Mouse (Mus musculus) testis, adult 2 months (tissue): ENCODE results near the gene Snapc4. TPM values are rescaled to one million over a fixed set of nuclear protein-coding genes. Genes with fewer than 3 reads are reported as not detected.

ENCODE experiments used
- H3K27ac ChIP-seq: fragments of 200-500 bp; 2 replicates; pipeline ENCODE4 v1.5.1; 2012; ENCODE audit warnings: low read depth, low read length; ENCODE audit not compliant: control insufficient read depth, insufficient read depth
- H3K27me3 ChIP-seq: fragments of 200-500 bp; 2 replicates; pipeline ENCODE4 v1.6.1; 2012; ENCODE audit warnings: mild to moderate bottlenecking, low read length, moderate library complexity; ENCODE audit not compliant: control insufficient read depth, insufficient read depth
- H3K36me3 ChIP-seq: fragments of 200-500 bp; 2 replicates; pipeline ENCODE4 v1.6.1; 2012; ENCODE audit warnings: mild to moderate bottlenecking, low read length; ENCODE audit not compliant: control insufficient read depth, insufficient read depth
- H3K4me1 ChIP-seq: fragments of 200-500 bp; 2 replicates; pipeline ENCODE4 v1.6.1; 2012; ENCODE audit warnings: low read length; ENCODE audit not compliant: control insufficient read depth, insufficient read depth
- H3K4me3 ChIP-seq: fragments of 200-500 bp; 2 replicates; pipeline ENCODE4 v1.5.1; 2012; ENCODE audit warnings: low read depth, mild to moderate bottlenecking, low read length, moderate library complexity, mixed read lengths; ENCODE audit not compliant: control insufficient read depth
- CTCF ChIP-seq: fragments of 200-500 bp; IDR thresholded peaks from 2 replicates; pipeline ENCODE4 v1.5.1; 2012; ENCODE audit warnings: low read depth, mild to moderate bottlenecking, inconsistent platforms, low read length, moderate library complexity; ENCODE audit not compliant: control insufficient read depth, insufficient read depth, insufficient replicate concordance
- POLR2A ChIP-seq: fragments of 200-500 bp; IDR thresholded peaks from 2 replicates; pipeline ENCODE4 v1.6.1; 2012; ENCODE audit warnings: low read depth, mild to moderate bottlenecking, inconsistent platforms, low read length, moderate library complexity; ENCODE audit not compliant: control insufficient read depth
- polyA plus RNA-seq: library from polyadenylated mRNA; depleted of rRNA; stranded (reverse); fragments of >200 nt; gene quantifications from 2 replicates; pipeline ENCODE4 v1.2.3, GENCODE M21; 2012

The Snapc4 gene
- polyA plus RNA-seq, 1 experiment, result 20.2 TPM

GRCm38 (mm10) chr2:26410091-26410490 lies 29.6 kb upstream of the Snapc4 start:
- Histone ChIP-seq H3K4me1 (peaks cover 12% of the 10 kb centered on the region), H3K27me3 (no peaks in the 10 kb centered on the region), H3K36me3 (peaks cover under 1% of the 10 kb centered on the region; the same call in 1 of the 2 replicates), H3K27ac (no peak overlapping the region), H3K4me3 (no peak overlapping the region)
- no peak for TF ChIP-seq CTCF
- TF ChIP-seq POLR2A, result no peak

GRCm38 (mm10) chr2:26409362-26409761 lies 28.9 kb upstream of the Snapc4 start:
- Histone ChIP-seq H3K27ac (no peak overlapping the region), H3K4me3 (peak overlapping the region; percentile 64), H3K36me3 (no peaks in the 10 kb centered on the region), H3K4me1 (peaks cover 12% of the 10 kb centered on the region), H3K27me3 (no peaks in the 10 kb centered on the region)
- TF ChIP-seq POLR2A (no peak), CTCF (no peak)

DNA sequence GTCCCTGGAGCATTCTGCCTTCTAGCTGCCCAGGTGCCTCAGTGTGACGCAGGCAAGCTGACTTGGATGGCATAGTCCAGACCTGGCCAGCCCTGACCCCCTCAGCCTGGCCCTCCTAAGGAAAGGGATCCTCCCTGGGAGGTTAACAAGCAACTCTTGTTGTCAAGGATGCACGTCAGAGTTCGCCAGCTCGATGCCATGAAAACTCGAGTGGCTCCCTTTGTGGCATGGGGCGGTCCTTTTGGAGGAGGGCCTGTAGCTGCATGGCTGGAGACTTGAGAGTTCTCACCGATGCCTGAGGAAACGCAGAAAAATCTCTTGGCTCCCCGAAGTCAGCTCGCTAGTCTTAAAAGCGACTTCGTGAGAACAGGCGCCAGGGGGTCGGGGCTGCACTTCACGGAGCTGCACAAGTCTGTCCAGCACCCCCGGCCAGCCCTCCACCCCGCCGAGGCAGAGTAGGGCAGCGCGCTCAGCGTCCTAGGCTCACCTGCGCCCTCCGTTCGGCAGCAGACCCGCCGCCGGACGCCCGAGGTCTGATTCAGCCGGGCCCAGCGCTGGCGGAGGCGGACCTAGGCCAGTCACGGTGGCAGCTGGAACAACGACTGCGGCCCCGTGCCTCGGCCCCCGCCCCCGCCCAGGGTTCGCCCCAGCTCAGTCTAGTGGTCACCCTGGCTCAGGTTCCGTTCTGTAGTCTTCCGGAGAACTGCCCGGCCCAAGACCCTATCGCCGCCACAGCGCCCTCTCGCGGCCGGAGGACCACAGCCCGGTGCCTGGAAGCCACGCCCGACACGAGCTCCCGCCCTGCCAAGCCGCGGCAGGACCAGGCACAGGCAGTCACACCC lies 28.3 kb upstream of the Snapc4 start, which contains the start of gene Inpp5e:
Gene Inpp5e, minus strand, starts transcription at position 689 of the 842 bp plus-strand sequence.
- Histone ChIP-seq H3K4me1 (peaks cover 12% of the 10 kb centered on the region), H3K4me3 (peak within 1 kb of the TSS; percentile 64), H3K36me3 (no peaks in the 10 kb centered on the region), H3K27ac (peak within 1 kb of the TSS; percentile 2), H3K27me3 (no peaks in the 10 kb centered on the region)
- peak; percentile 53 for TF ChIP-seq POLR2A
- peak; percentile 95 for TF ChIP-seq CTCF

DNA sequence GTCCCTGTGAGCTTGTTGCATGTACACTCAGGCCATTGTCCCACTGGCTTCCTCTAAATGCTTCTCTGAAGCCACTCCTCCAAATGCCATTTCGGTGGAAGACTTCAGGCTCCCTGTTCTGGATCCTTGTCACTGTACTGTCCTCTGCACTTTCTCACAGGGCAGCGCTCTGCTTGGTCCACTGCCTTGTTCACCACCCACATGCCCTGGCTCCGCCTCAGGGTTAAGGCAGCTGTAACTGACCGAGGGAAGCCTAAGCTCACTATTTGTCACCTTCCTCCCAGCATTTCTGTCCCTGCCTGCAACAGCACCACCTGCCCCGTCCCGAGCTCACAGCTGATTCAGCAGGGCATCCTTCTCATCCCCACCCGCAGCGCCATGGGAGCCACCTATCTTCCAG lies 22.9 kb upstream of the Snapc4 start:
- Histone ChIP-seq H3K4me1 (peaks cover 6% of the 10 kb centered on the region), H3K36me3 (no peaks in the 10 kb centered on the region; the same call in 1 of the 2 replicates)
- no peak for TF ChIP-seq POLR2A
- TF ChIP-seq CTCF, result no peak

DNA sequence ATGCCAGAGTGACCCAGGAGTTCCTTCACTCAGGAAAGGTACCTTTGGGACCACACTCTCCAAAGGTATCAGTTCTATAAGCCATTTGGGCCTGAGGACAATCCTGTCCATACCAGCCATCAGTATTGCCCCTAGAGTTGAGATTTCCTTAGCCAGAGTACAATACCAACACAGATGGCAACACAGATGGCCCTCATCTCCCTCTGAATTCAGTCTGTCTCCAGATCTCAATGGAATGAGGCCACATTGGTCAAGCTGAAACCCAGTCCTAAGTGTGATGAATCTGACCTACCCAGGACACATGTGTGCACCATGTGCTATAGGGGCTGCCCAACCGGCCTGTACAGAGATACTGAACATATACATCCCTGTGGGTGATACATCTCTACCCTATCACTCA lies 21.8 kb upstream of the Snapc4 start:
- Histone ChIP-seq H3K4me1 (no peaks in the 10 kb centered on the region; the same call in 1 of the 2 replicates), H3K27me3 (no peaks in the 10 kb centered on the region), H3K4me3 (no peak overlapping the region), H3K27ac (no peak overlapping the region), H3K36me3 (no peaks in the 10 kb centered on the region; the same call in 1 of the 2 replicates)
- TF ChIP-seq CTCF (no peak), POLR2A (no peak)

More for the DNA sequence above, 22.9 kb upstream of the Snapc4 start:
- H3K27ac ChIP-seq, result no peak overlapping the region
- H3K27me3 ChIP-seq, result no peaks in the 10 kb centered on the region
- H3K4me3 ChIP-seq, result no peak overlapping the region

GRCm38 (mm10) chr2:26401023-26401422 lies 20.6 kb upstream of the Snapc4 start:
- no peaks in the 10 kb centered on the region; the same call in 1 of the 2 replicates for H3K36me3 ChIP-seq

GRCm38 (mm10) chr2:26400296-26400695 lies 19.8 kb upstream of the Snapc4 start:
- Histone ChIP-seq H3K36me3 (no peaks in the 10 kb centered on the region; the same call in none of the 2 replicates), H3K27ac (no peak overlapping the region)

More at GRCm38 (mm10) chr2:26401023-26401422, 20.6 kb upstream of the Snapc4 start:
- TF ChIP-seq POLR2A (no peak), CTCF (no peak)
- H3K4me1 ChIP-seq, result no peaks in the 10 kb centered on the region; the same call in 1 of the 2 replicates
- H3K27me3 ChIP-seq, result no peaks in the 10 kb centered on the region
- no peak overlapping the region for H3K27ac ChIP-seq
- no peak overlapping the region for H3K4me3 ChIP-seq

More at GRCm38 (mm10) chr2:26400296-26400695, 19.8 kb upstream of the Snapc4 start:
- H3K4me3 ChIP-seq, result no peak overlapping the region
- no peaks in the 10 kb centered on the region for H3K27me3 ChIP-seq
- no peak for TF ChIP-seq CTCF
- no peak for TF ChIP-seq POLR2A
- no peaks in the 10 kb centered on the region; the same call in 1 of the 2 replicates for H3K4me1 ChIP-seq
